In the genomic region with DNA sequence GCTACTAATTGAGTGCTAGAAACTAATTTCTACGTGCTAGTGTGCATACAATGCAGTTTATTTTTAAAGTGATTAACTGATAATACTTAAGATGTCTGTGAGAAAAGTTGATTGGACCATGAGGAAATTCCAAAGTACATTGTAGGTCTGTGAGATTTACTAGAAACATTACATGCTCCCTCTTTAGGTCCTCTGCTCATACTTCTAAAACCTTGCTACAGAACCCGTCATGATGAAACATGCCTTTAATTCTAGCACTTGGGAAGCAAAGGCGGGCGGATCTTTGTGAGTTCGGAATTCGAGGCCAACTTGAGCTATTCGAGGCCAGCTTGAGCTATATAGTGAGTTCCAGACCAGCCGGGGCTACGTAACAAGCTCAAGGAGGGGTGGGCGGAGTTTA, we compare ENCODE assay signal across 31 mouse cellular contexts. TPM values are rescaled to one million over a fixed set of nuclear protein-coding genes. Genes with fewer than 3 reads are reported as not detected.
A peak's percentile ranks its signal among the peaks of the same experiment; 100 is the strongest.
DNase-seq lines count a peak whose midpoint lies in the region; ATAC-seq lines count a peak whose summit lies in the region.
"Had no signal": no experiment of that assay in that cellular context is flagged by ENCODE, and none has a peak within 500 bp of the region (broad histone marks: within the 10 kb centered on the region; RNA-seq: fewer than 3 reads in every experiment).

No protein-coding gene starts in this region.

- peak; percentile 42 for DNase-seq in limb, embryonic 11.5 days (ENCODE audit: low spot score)
- no peak for DNase-seq in limb, embryonic 10.5 days (ENCODE audit: low spot score)
- DNase-seq in ZHBTc4 (ENCODE audit: low read depth, low spot score) = peak; percentile 16
- DNase-seq in embryo, embryonic 10 days (ENCODE audit: low spot score) = peak; percentile 28
- peak; percentile 40 for DNase-seq in neural tube, embryonic 11.5 days (ENCODE audit: low spot score)
- DNase-seq: adrenal gland, postnatal 10 days; cerebellum, adult 2 months; cerebellum, postnatal 25 days; gastrocnemius, adult 2 months; heart, postnatal 36 days; kidney, adult 2 months; kidney, postnatal 10 days; left cerebral cortex, postnatal 4 days; thymus, postnatal 25 days had no signal

- ATAC-seq in limb, embryonic 11.5 days (ENCODE audit: insufficient number of reproducible peaks, low FRiP score, low TSS enrichment, low read depth) = no peak
- ATAC-seq in neural tube, embryonic 11.5 days (ENCODE audit: insufficient read depth, low FRiP score, low TSS enrichment) = no peak
- no peak for ATAC-seq in forebrain, embryonic 13.5 days
- ATAC-seq in megakaryocyte-erythroid progenitor cell, adult 5-6 weeks (replicated peaks; ENCODE audit: low FRiP score, low TSS enrichment, poor library complexity, severe bottlenecking) = no peak
- ATAC-seq: midbrain, embryonic 13.5 days had no signal

- no peaks in the 10 kb centered on the region; the same call in 1 of the 2 replicates for H3K4me1 ChIP-seq in limb, embryonic 11.5 days (ENCODE audit: control insufficient read depth, insufficient read depth, low read length)
- peaks cover 22% of the 10 kb centered on the region for H3K4me1 ChIP-seq in limb, embryonic 10.5 days
- H3K4me1 ChIP-seq in neural tube, embryonic 11.5 days (ENCODE audit: control insufficient read depth, insufficient read depth, low read length) = peaks cover 10% of the 10 kb centered on the region
- H3K4me1 ChIP-seq in forebrain, embryonic 13.5 days = peaks cover 36% of the 10 kb centered on the region

- no peak overlapping the region for H3K9ac ChIP-seq in limb, embryonic 11.5 days (ENCODE audit: low read length)
- no peak overlapping the region for H3K9ac ChIP-seq in neural tube, embryonic 11.5 days (ENCODE audit: low read length)
- H3K9ac ChIP-seq in forebrain, embryonic 13.5 days = no peak overlapping the region
- H3K9ac ChIP-seq: embryonic facial prominence, embryonic 12.5 days; heart, embryonic 15.5 days; midbrain, embryonic 13.5 days had no signal

- H3K4me3 ChIP-seq in limb, embryonic 11.5 days (ENCODE audit: low read depth, low read length) = no peak overlapping the region
- H3K4me3 ChIP-seq in limb, embryonic 10.5 days = no peak overlapping the region
- no peak overlapping the region for H3K4me3 ChIP-seq in neural tube, embryonic 11.5 days (ENCODE audit: low read depth, low read length)
- H3K4me3 ChIP-seq in forebrain, embryonic 13.5 days = no peak overlapping the region
- H3K4me3 ChIP-seq: embryonic facial prominence, embryonic 12.5 days; gastrocnemius, adult 2 months; heart, embryonic 15.5 days; midbrain, embryonic 13.5 days had no signal

- no peak overlapping the region for H3K27ac ChIP-seq in limb, embryonic 11.5 days (replicated peaks; ENCODE audit: low read depth, low read length)
- no peak overlapping the region for H3K27ac ChIP-seq in limb, embryonic 10.5 days
- H3K27ac ChIP-seq in neural tube, embryonic 11.5 days (ENCODE audit: low read depth, low read length) = no peak overlapping the region
- H3K27ac ChIP-seq in forebrain, embryonic 13.5 days = no peak overlapping the region
- H3K27ac ChIP-seq: embryonic facial prominence, embryonic 12.5 days; gastrocnemius, adult 2 months; heart, embryonic 15.5 days; macrophage; midbrain, embryonic 13.5 days had no signal

- no peaks in the 10 kb centered on the region for H3K9me3 ChIP-seq in limb, embryonic 11.5 days (ENCODE audit: control insufficient read depth, low read length)
- no peaks in the 10 kb centered on the region for H3K9me3 ChIP-seq in limb, embryonic 10.5 days (replicated peaks)
- no peaks in the 10 kb centered on the region for H3K9me3 ChIP-seq in neural tube, embryonic 11.5 days (ENCODE audit: control insufficient read depth, low read length)
- no peaks in the 10 kb centered on the region for H3K9me3 ChIP-seq in forebrain, embryonic 13.5 days (replicated peaks)
- H3K9me3 ChIP-seq: embryonic facial prominence, embryonic 12.5 days; heart, embryonic 15.5 days; midbrain, embryonic 13.5 days had no signal

- no peak overlapping the region for H3K4me2 ChIP-seq in limb, embryonic 11.5 days (ENCODE audit: low read depth, severe bottlenecking)
- peak overlapping the region; percentile 37 for H3K4me2 ChIP-seq in neural tube, embryonic 11.5 days (ENCODE audit: low read depth)
- H3K4me2 ChIP-seq in forebrain, embryonic 13.5 days = no peak overlapping the region
- H3K4me2 ChIP-seq: embryonic facial prominence, embryonic 12.5 days; heart, embryonic 15.5 days; midbrain, embryonic 13.5 days had no signal

- 4% methylated on average over 10 of the region's 10 CpGs for WGBS in limb, embryonic 11.5 days
- 5% methylated on average over 10 of the region's 10 CpGs for whole genome bisulfite sequencing in limb, embryonic 10.5 days
- 4% methylated on average over 10 of the region's 10 CpGs for WGBS in neural tube, embryonic 11.5 days
- 1% methylated on average over 10 of the region's 10 CpGs for WGBS in forebrain, embryonic 13.5 days

- H3K36me3 ChIP-seq in limb, embryonic 11.5 days (ENCODE audit: control insufficient read depth, insufficient read depth, low read length) = no peaks in the 10 kb centered on the region
- H3K36me3 ChIP-seq in limb, embryonic 10.5 days = no peaks in the 10 kb centered on the region
- no peaks in the 10 kb centered on the region for H3K36me3 ChIP-seq in neural tube, embryonic 11.5 days (ENCODE audit: control insufficient read depth, insufficient read depth, low read length)
- no peaks in the 10 kb centered on the region for H3K36me3 ChIP-seq in forebrain, embryonic 13.5 days (ENCODE audit: poor library complexity, severe bottlenecking)
- H3K36me3 ChIP-seq: embryonic facial prominence, embryonic 12.5 days; heart, embryonic 15.5 days; midbrain, embryonic 13.5 days had no signal

- peaks cover 93% of the 10 kb centered on the region for H3K27me3 ChIP-seq in limb, embryonic 11.5 days (ENCODE audit: control insufficient read depth, insufficient read depth, low read length)
- H3K27me3 ChIP-seq in limb, embryonic 10.5 days (ENCODE audit: low read depth, poor library complexity, severe bottlenecking) = peaks cover 100% of the 10 kb centered on the region
- H3K27me3 ChIP-seq in neural tube, embryonic 11.5 days (ENCODE audit: control insufficient read depth, insufficient read depth, low read length) = peaks cover 91% of the 10 kb centered on the region
- H3K27me3 ChIP-seq in forebrain, embryonic 13.5 days = peaks cover 100% of the 10 kb centered on the region

RNA-seq across cellular contexts. Expression of gene Prdm13, which starts 4.8 kb away (rescaled TPM):
- polyA plus RNA-seq in limb, embryonic 11.5 days (2014; fragmentation: Nextera tagmentation; extraction: Ambion mirVana) = not detected in 2 replicates
- polyA plus RNA-seq in limb, embryonic 10.5 days (2016; fragmentation: Nextera tagmentation; extraction: Ambion mirVana) = not detected in 2 replicates
- 6.8 and 8.8 TPM in 2 replicates for polyA plus RNA-seq in neural tube, embryonic 11.5 days (2014; fragmentation: Nextera tagmentation; extraction: Ambion mirVana)
- polyA plus RNA-seq in forebrain, embryonic 13.5 days (2015; fragmentation: Nextera tagmentation; extraction: Ambion mirVana) = 0.38 and 0.46 TPM in 2 replicates
- not detected in 2 replicates for total RNA-seq in megakaryocyte-erythroid progenitor cell, adult 5-6 weeks (2014; fragmentation: Nextera tagmentation)
- total RNA-seq in megakaryocyte-erythroid progenitor cell, adult 5-6 weeks (2017) = not detected in 2 replicates
- total RNA-seq: adrenal gland, postnatal 10 days; gastrocnemius, adult 2 months; heart, postnatal 36 days; layer of hippocampus, postnatal 14 days; left cerebral cortex, postnatal 4 days; liver, adult 2 months; MEL; neutrophil, adult 5-6 weeks had no signal
- polyA plus RNA-seq: C2C12; cerebellum, adult 2 months; frontal cortex, adult 2 months; gonadal fat pad, adult 2 months; heart, embryonic 15.5 days; kidney, adult 2 months; liver, adult 2 months; liver, embryonic 16.5 days; lung, embryonic 16.5 days; macrophage; spleen, adult 2 months; stomach, embryonic 14.5 days had no signal

RNA-seq across cellular contexts. Expression of gene Ccnc, which starts 46.5 kb away (rescaled TPM):
- polyA plus RNA-seq in limb, embryonic 11.5 days (2014; fragmentation: Nextera tagmentation; extraction: Ambion mirVana) = 47.8 and 48.5 TPM in 2 replicates
- polyA plus RNA-seq in limb, embryonic 10.5 days (2016; fragmentation: Nextera tagmentation; extraction: Ambion mirVana) = 39.0 and 41.8 TPM in 2 replicates
- 68.5 and 79.5 TPM in 2 replicates for polyA plus RNA-seq in neural tube, embryonic 11.5 days (2014; fragmentation: Nextera tagmentation; extraction: Ambion mirVana)
- 68.8 and 72.1 TPM in 2 replicates for polyA plus RNA-seq in forebrain, embryonic 13.5 days (2015; fragmentation: Nextera tagmentation; extraction: Ambion mirVana)
- 27.5 and 28.5 TPM in 2 replicates for total RNA-seq in megakaryocyte-erythroid progenitor cell, adult 5-6 weeks (2014; fragmentation: Nextera tagmentation)
- 38.9 and 41.7 TPM in 2 replicates for total RNA-seq in megakaryocyte-erythroid progenitor cell, adult 5-6 weeks (2017)
